Mouse (Mus musculus): ENCODE results near the gene Cldn15. TPM values are rescaled to one million over a fixed set of nuclear protein-coding genes. Genes with fewer than 3 reads are reported as not detected.

Gene Cldn15
- polyA plus RNA-seq, 1 experiment from 2014 or later: 1.9 TPM

- no peak for ATAC-seq (ENCODE audit: insufficient number of reproducible peaks, low FRiP score)
- 86% methylated on average over 3 of the region's 3 CpGs for WGBS
Observed at GRCm38 (mm10) chr5:137015913-137016312, 49.5 kb downstream of the Cldn15 start.

GRCm38 (mm10) chr5:137024318-137024717, 57.9 kb downstream of the Cldn15 start:
- no peak overlapping the region for H3K9ac ChIP-seq
- peaks cover 7% of the 10 kb centered on the region for H3K4me1 ChIP-seq (replicated peaks)
- no peaks in the 10 kb centered on the region for H3K36me3 ChIP-seq
- no peak overlapping the region for H3K4me2 ChIP-seq
- 45% methylated on average over 3 of the region's 3 CpGs for WGBS
- H3K27me3 ChIP-seq (replicated peaks): peaks cover 74% of the 10 kb centered on the region
- H3K27ac ChIP-seq (ENCODE audit: poor library complexity, severe bottlenecking): no peak overlapping the region
- H3K9me3 ChIP-seq (replicated peaks): 0 out of 2 replicates have a peak, but pooled peaks cover 2% of the 10 kb centered on the region
- ATAC-seq (ENCODE audit: insufficient number of reproducible peaks, low FRiP score): no peak
- no peak overlapping the region for H3K4me3 ChIP-seq

More at GRCm38 (mm10) chr5:137015913-137016312, 49.5 kb downstream of the Cldn15 start:
- Histone ChIP-seq H3K4me3 (no peak overlapping the region), H3K36me3 (no peaks in the 10 kb centered on the region), H3K9me3 (replicated peaks) (peaks cover 13% of the 10 kb centered on the region; the same call in 1 of the 2 replicates), H3K9ac (no peak overlapping the region), H3K4me1 (replicated peaks) (no peaks in the 10 kb centered on the region), H3K4me2 (no peak overlapping the region), H3K27me3 (replicated peaks) (no peaks in the 10 kb centered on the region), H3K27ac (ENCODE audit: poor library complexity, severe bottlenecking) (no peak overlapping the region)

GRCm38 (mm10) chr5:137025132-137025531, 58.7 kb downstream of the Cldn15 start:
- Histone ChIP-seq H3K27me3 (replicated peaks) (peaks cover 81% of the 10 kb centered on the region), H3K4me2 (0 out of 2 replicates have a peak overlapping the region, but pooled peaks have one; percentile 36), H3K4me1 (replicated peaks) (peaks cover 13% of the 10 kb centered on the region), H3K27ac (ENCODE audit: poor library complexity, severe bottlenecking) (no peak overlapping the region), H3K9me3 (replicated peaks) (0 out of 2 replicates have a peak, but pooled peaks cover 2% of the 10 kb centered on the region), H3K9ac (no peak overlapping the region), H3K4me3 (no peak overlapping the region), H3K36me3 (no peaks in the 10 kb centered on the region)
- WGBS: under 1% methylated on average over 23 of the region's 23 CpGs
- ATAC-seq (ENCODE audit: insufficient number of reproducible peaks, low FRiP score): no peak

MicroRNAs within 50 kb of the gene (microRNA counts, 519-probe panel; counts per million panel counts)
- microRNA mmu-miR-702: not detected

Small RNA genes lying within 50 kb of the gene (microRNA-seq; reads per million reads assigned to microRNA genes)
- 60.8 reads per million, percentile 46 among the genes with 10 or more reads in this experiment for gene Mir702

Other genes starting within 250 kb of the Cldn15 start
- gene Col26a1, start 83.4 kb upstream of the Cldn15 start, polyA plus RNA-seq (2016; fragmentation: Nextera tagmentation; extraction: Ambion mirVana): 21.4 and 21.6 TPM in 2 replicates
- 36.9 and 40.9 TPM in 2 replicates for gene Ift22, start 58.5 kb upstream of the Cldn15 start, polyA plus RNA-seq (2016; fragmentation: Nextera tagmentation; extraction: Ambion mirVana)
- 245 and 251 TPM in 2 replicates for gene Fis1, start 13.3 kb upstream of the Cldn15 start, polyA plus RNA-seq (2016; fragmentation: Nextera tagmentation; extraction: Ambion mirVana)
- gene Plod3, start 20.4 kb downstream of the Cldn15 start, polyA plus RNA-seq (2016; fragmentation: Nextera tagmentation; extraction: Ambion mirVana): 42.7 and 48.6 TPM in 2 replicates
- gene Znhit1, start 21.4 kb downstream of the Cldn15 start, polyA plus RNA-seq (2016; fragmentation: Nextera tagmentation; extraction: Ambion mirVana): 74.4 and 78.1 TPM in 2 replicates
- 0.12 TPM in 1 of 2 replicates, not detected in the other for gene Vgf, start 59.8 kb downstream of the Cldn15 start, polyA plus RNA-seq (2016; fragmentation: Nextera tagmentation; extraction: Ambion mirVana)
- 143 and 145 TPM in 2 replicates for gene Ap1s1, start 79.5 kb downstream of the Cldn15 start, polyA plus RNA-seq (2016; fragmentation: Nextera tagmentation; extraction: Ambion mirVana)
- 0.69 and 0.70 TPM in 2 replicates for gene Serpine1, start 105.7 kb downstream of the Cldn15 start, polyA plus RNA-seq (2016; fragmentation: Nextera tagmentation; extraction: Ambion mirVana)
- 7.0 and 7.8 TPM in 2 replicates for gene Trim56, start 149.6 kb downstream of the Cldn15 start, polyA plus RNA-seq (2016; fragmentation: Nextera tagmentation; extraction: Ambion mirVana)
- gene Muc3, start 182.7 kb downstream of the Cldn15 start, polyA plus RNA-seq (2016; fragmentation: Nextera tagmentation; extraction: Ambion mirVana): 0.21 TPM in 1 of 2 replicates, not detected in the other
- gene Muc3a, start 245.8 kb downstream of the Cldn15 start, polyA plus RNA-seq (2016; fragmentation: Nextera tagmentation; extraction: Ambion mirVana): 0.09 TPM in 1 of 2 replicates, not detected in the other

Measured in heart, embryonic 12.5 days (tissue).